Mouse (Mus musculus) liver, embryonic 11.5 days (tissue): ENCODE measurements around the gene Rgs3. TPM values are rescaled to one million over a fixed set of nuclear protein-coding genes. Genes with fewer than 3 reads are reported as not detected.

ENCODE experiments used
- ATAC-seq: fragments of 200-750 bp; cut with Nextera tagmentation; replicated peaks from 2 replicates; pipeline ENCODE4 v1.8.0; 2017; ENCODE audit warnings: moderate number of reproducible peaks, mild to moderate bottlenecking, moderate TSS enrichment, moderate library complexity; ENCODE audit not compliant: low FRiP score
- DNase-seq: peaks from one replicate; pipeline ENCODE4 v3.0.0-alpha.2; 2017; ENCODE audit warnings: low spot score
- H3K27ac ChIP-seq: fragments of 300-500 bp; sonication (generic); 2 replicates; pipeline ENCODE4 v1.5.1; 2014; ENCODE audit warnings: mild to moderate bottlenecking, low read depth, low read length, control low read depth
- H3K27me3 ChIP-seq: fragments of 300-500 bp; sonication (generic); replicated peaks from 2 replicates; pipeline ENCODE4 v1.6.1; 2014; ENCODE audit warnings: low read length, mixed read lengths; ENCODE audit not compliant: control insufficient read depth, insufficient read depth
- H3K36me3 ChIP-seq: fragments of 300-500 bp; sonication (generic); 2 replicates; pipeline ENCODE4 v1.6.1; 2014; ENCODE audit warnings: mild to moderate bottlenecking, low read length, moderate library complexity, mixed read lengths; ENCODE audit not compliant: control insufficient read depth, insufficient read depth
- H3K4me1 ChIP-seq: fragments of 300-500 bp; sonication (generic); replicated peaks from 2 replicates; pipeline ENCODE4 v1.6.1; 2014; ENCODE audit warnings: low read length, mixed read lengths; ENCODE audit not compliant: control insufficient read depth, insufficient read depth
- H3K4me2 ChIP-seq: fragments of 300-500 bp; sonication (generic); 2 replicates; pipeline ENCODE4 v1.6.1; 2014; ENCODE audit warnings: mild to moderate bottlenecking, control low read depth, moderate library complexity
- H3K4me3 ChIP-seq: fragments of 300-500 bp; sonication (generic); 2 replicates; pipeline ENCODE4 v1.5.1; 2014; ENCODE audit warnings: low read depth, low read length, control low read depth
- H3K9ac ChIP-seq: fragments of 300-500 bp; sonication (generic); 2 replicates; pipeline ENCODE4 v1.6.1; 2014; ENCODE audit warnings: low read depth, low read length, control low read depth
- H3K9me3 ChIP-seq: fragments of 300-500 bp; sonication (generic); 2 replicates; pipeline ENCODE4 v1.6.1; 2016; ENCODE audit warnings: low read length, inconsistent platforms, mixed read lengths; ENCODE audit not compliant: control insufficient read depth
- WGBS: fragments of 180-500 bp; shearing (Covaris S2); extraction: QIAGEN DNeasy Blood & Tissue Kit; methylation state at CpG from one replicate; pipeline ENCODE4 v1.1.7; 2014; 5-methylcytosine and 5-hydroxymethylcytosine counted together
- polyA plus RNA-seq: library from polyadenylated mRNA; unstranded; fragments of >200 nt; fragmentation: Nextera tagmentation; extraction: Ambion mirVana; gene quantifications from 2 replicates; pipeline ENCODE4 v1.2.1, GENCODE M21; 2014

The Rgs3 gene
- polyA plus RNA-seq, 1 experiment from 2014 or later = 12.3 TPM

DNA sequence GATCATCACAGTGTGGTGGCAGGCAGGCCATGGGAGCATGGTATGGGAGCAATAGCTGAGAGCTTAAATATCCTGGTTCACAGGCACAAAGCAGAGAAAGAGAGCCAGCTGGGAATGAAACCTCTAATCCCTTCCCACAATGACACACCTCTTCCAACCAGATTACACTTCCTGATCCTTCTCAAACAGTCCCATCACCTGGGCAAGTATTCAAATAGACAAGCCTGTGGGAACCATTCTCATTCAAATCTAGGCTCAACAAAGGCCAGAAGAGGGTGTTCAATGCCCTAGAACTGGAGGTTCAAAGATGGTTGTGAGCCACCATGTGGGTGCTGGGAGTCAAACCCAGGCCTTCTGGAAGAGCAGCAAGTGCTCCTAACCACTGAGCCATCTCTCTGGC is 161.2 kb downstream of the Rgs3 start:
- H3K4me3 ChIP-seq = no peak overlapping the region
- H3K4me1 ChIP-seq = peaks cover 8% of the 10 kb centered on the region; the same call in 1 of the 2 replicates
- no peak overlapping the region for H3K9ac ChIP-seq
- DNase-seq (no peak), ATAC-seq (no peak)
- H3K4me2 ChIP-seq = no peak overlapping the region
- H3K27me3 ChIP-seq = no peaks in the 10 kb centered on the region
- no peaks in the 10 kb centered on the region for H3K36me3 ChIP-seq
- H3K27ac ChIP-seq = no peak overlapping the region
- H3K9me3 ChIP-seq = no peaks in the 10 kb centered on the region

- Histone ChIP-seq H3K27ac (peak overlapping the region; percentile 58), H3K4me3 (no peak overlapping the region), H3K4me1 (peaks cover 8% of the 10 kb centered on the region; the same call in 1 of the 2 replicates), H3K4me2 (no peak overlapping the region), H3K27me3 (no peaks in the 10 kb centered on the region), H3K9me3 (no peaks in the 10 kb centered on the region), H3K9ac (no peak overlapping the region), H3K36me3 (no peaks in the 10 kb centered on the region)
- DNase-seq (no peak), ATAC-seq (peak; percentile 71)
- WGBS = 32% methylated on average over 3 of the region's 3 CpGs
Measured at GRCm38 (mm10) chr4:62722021-62722426, 162.4 kb downstream of the Rgs3 start.

GRCm38 (mm10) chr4:62723795-62724194 is 164.1 kb downstream of the Rgs3 start:
- no peak overlapping the region for H3K27ac ChIP-seq

GRCm38 (mm10) chr4:62726282-62726937 is 166.8 kb downstream of the Rgs3 start:
- 92% methylated on average over 5 of the region's 5 CpGs for WGBS

More at GRCm38 (mm10) chr4:62723795-62724194, 164.1 kb downstream of the Rgs3 start:
- H3K9me3 ChIP-seq = no peaks in the 10 kb centered on the region
- H3K4me3 ChIP-seq = no peak overlapping the region
- DNase-seq (no peak), ATAC-seq (no peak)
- H3K27me3 ChIP-seq = no peaks in the 10 kb centered on the region
- no peak overlapping the region for H3K9ac ChIP-seq
- no peaks in the 10 kb centered on the region for H3K36me3 ChIP-seq
- H3K4me2 ChIP-seq = no peak overlapping the region
- 79% methylated on average over 5 of the region's 5 CpGs for WGBS
- H3K4me1 ChIP-seq = peaks cover 8% of the 10 kb centered on the region; the same call in 1 of the 2 replicates

GRCm38 (mm10) chr4:62727541-62728303 is 168.1 kb downstream of the Rgs3 start:
- DNase-seq (no peak), ATAC-seq (no peak)
- Histone ChIP-seq H3K4me2 (no peak overlapping the region), H3K36me3 (no peaks in the 10 kb centered on the region), H3K4me1 (peaks cover 3% of the 10 kb centered on the region; the same call in 1 of the 2 replicates), H3K9me3 (no peaks in the 10 kb centered on the region), H3K27ac (no peak overlapping the region), H3K4me3 (no peak overlapping the region), H3K9ac (no peak overlapping the region), H3K27me3 (no peaks in the 10 kb centered on the region)
- 79% methylated on average over 20 of the region's 20 CpGs for whole genome bisulfite sequencing

More at GRCm38 (mm10) chr4:62726282-62726937, 166.8 kb downstream of the Rgs3 start:
- no peaks in the 10 kb centered on the region for H3K27me3 ChIP-seq
- H3K9me3 ChIP-seq = no peaks in the 10 kb centered on the region
- ATAC-seq (no peak), DNase-seq (no peak)
- no peak overlapping the region for H3K9ac ChIP-seq
- peaks cover 8% of the 10 kb centered on the region; the same call in 1 of the 2 replicates for H3K4me1 ChIP-seq
- H3K4me3 ChIP-seq = no peak overlapping the region
- H3K36me3 ChIP-seq = no peaks in the 10 kb centered on the region
- no peak overlapping the region for H3K27ac ChIP-seq
- no peak overlapping the region for H3K4me2 ChIP-seq

DNA sequence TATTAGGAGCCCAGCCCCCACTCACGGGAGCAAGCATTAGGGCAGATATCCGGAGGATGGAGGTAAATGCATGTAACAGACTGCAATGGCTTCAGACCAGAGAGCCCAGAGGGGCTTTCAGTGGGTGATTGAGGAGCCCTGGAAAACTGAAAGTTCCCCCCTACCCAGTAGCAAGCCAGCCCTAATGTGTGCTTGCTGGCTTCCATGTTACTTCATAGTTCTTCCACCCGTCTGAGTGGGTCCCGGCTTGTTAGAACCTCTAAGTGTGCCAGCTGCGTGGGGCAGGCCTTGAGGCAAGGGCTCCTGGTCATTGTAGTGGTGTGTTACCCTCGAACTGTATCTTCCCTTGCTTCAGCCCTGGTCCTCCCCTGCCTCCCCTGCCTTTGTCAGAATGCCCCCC is 168.8 kb downstream of the Rgs3 start:
- H3K4me1 ChIP-seq = peaks cover 6% of the 10 kb centered on the region; the same call in 1 of the 2 replicates
- no peak overlapping the region for H3K9ac ChIP-seq
- WGBS = 84% methylated on average over 6 of the region's 6 CpGs
- H3K27me3 ChIP-seq = no peaks in the 10 kb centered on the region
- no peak for DNase-seq
- no peak overlapping the region for H3K4me3 ChIP-seq
- no peak overlapping the region for H3K4me2 ChIP-seq
- no peaks in the 10 kb centered on the region for H3K9me3 ChIP-seq
- no peak for ATAC-seq
- no peaks in the 10 kb centered on the region for H3K36me3 ChIP-seq
- no peak overlapping the region for H3K27ac ChIP-seq

DNA sequence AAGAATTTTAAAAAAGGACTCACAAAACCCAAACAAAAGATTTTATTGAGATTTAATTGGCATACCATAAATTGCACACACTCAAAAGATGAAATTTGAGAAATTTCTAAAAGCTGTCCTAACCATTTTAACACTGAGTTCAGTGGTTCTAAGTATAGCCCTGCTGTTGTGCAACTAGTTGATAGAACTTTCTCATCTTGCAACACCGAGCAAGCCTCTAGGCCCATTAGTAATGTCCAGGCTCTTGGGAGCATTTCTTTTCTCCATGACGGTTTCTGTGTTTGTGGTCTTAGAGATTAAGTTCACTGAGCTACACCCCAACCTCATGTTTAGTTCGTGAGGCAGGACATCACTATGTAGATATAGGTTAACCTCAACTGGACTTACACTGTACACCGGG is 169.5 kb downstream of the Rgs3 start:
- H3K4me2 ChIP-seq = no peak overlapping the region
- no peaks in the 10 kb centered on the region for H3K9me3 ChIP-seq
- no peak for DNase-seq
- no peaks in the 10 kb centered on the region for H3K36me3 ChIP-seq
- no peak overlapping the region for H3K4me3 ChIP-seq
- no peak overlapping the region for H3K9ac ChIP-seq
- H3K27ac ChIP-seq = no peak overlapping the region
- WGBS = 58% methylated on average over 4 of the region's 4 CpGs
- H3K4me1 ChIP-seq = peaks cover 6% of the 10 kb centered on the region; the same call in 1 of the 2 replicates
- no peaks in the 10 kb centered on the region for H3K27me3 ChIP-seq
- ATAC-seq = no peak

DNA sequence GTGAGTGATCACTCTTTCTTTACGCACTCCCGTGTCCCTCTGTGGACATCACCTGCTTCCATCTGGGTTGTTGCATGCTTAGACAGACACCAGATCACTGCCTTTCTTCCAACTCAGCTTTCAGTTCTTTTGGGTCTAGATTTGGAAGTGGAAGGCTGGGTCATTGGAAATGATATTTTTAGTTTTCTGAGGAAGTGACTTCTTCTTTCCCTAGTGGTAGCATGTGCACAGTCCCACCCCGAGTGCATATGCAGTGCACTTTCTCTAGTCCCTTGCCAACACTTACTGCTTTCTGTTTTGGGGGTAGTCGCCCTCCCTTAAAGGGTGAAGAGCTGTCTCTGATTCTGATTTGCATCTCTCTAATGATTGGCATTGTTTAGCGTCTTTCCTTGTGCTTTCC is 170.3 kb downstream of the Rgs3 start:
- Histone ChIP-seq H3K27ac (no peak overlapping the region), H3K9ac (no peak overlapping the region)

More for the DNA sequence above, 170.3 kb downstream of the Rgs3 start:
- Histone ChIP-seq H3K36me3 (no peaks in the 10 kb centered on the region), H3K4me1 (peaks cover 6% of the 10 kb centered on the region; the same call in 1 of the 2 replicates), H3K27me3 (no peaks in the 10 kb centered on the region), H3K4me3 (no peak overlapping the region), H3K4me2 (no peak overlapping the region), H3K9me3 (no peaks in the 10 kb centered on the region)
- ATAC-seq = no peak
- 77% methylated on average over 5 of the region's 5 CpGs for WGBS
- DNase-seq = no peak
